Mouse (Mus musculus): ENCODE results near the gene Nap1l4. TPM values are rescaled to one million over a fixed set of nuclear protein-coding genes. Genes with fewer than 3 reads are reported as not detected.
A peak's percentile ranks its signal among the peaks of the same experiment; 100 is the strongest.

The Nap1l4 gene
- polyA plus RNA-seq, 1 experiment, result 50.0 TPM

- TF ChIP-seq CTCF (IDR thresholded peaks at IDR 0.05; ENCODE audit: extremely low read depth, insufficient read depth, insufficient read length, insufficient replicate concordance) (no peak), POLR2A (IDR thresholded peaks at IDR 0.05; ENCODE audit: low read depth, low read length) (no peak)
- no peak for DNase-seq (ENCODE audit: low read depth in 1 of 2, low spot score in 2 of 2)
- 71% methylated on average over 6 of the region's 6 CpGs for WGBS
- no peak overlapping the region for H3K4me3 ChIP-seq (ENCODE audit: extremely low read depth, insufficient read depth, insufficient read length)
- H3K36me3 ChIP-seq (ENCODE audit: control insufficient read depth, insufficient read depth, low read length), result no peaks in the 10 kb centered on the region
- H3K4me1 ChIP-seq (ENCODE audit: control insufficient read depth, insufficient read depth, insufficient read length), result no peaks in the 10 kb centered on the region
- no peak overlapping the region for H3K27ac ChIP-seq (ENCODE audit: insufficient read depth, low read length)
- H3K27me3 ChIP-seq (ENCODE audit: control insufficient read depth, insufficient read depth, low read length), result no peaks in the 10 kb centered on the region
These were observed 66.4 kb downstream of the Nap1l4 start for GRCm38 (mm10) chr7:143482541-143482940.

GRCm38 (mm10) chr7:143481806-143482387, 67.0 kb downstream of the Nap1l4 start:
- no peaks in the 10 kb centered on the region for H3K4me1 ChIP-seq (ENCODE audit: control insufficient read depth, insufficient read depth, insufficient read length)
- H3K27me3 ChIP-seq (ENCODE audit: control insufficient read depth, insufficient read depth, low read length), result no peaks in the 10 kb centered on the region

GRCm38 (mm10) chr7:143480498-143480897, 68.4 kb downstream of the Nap1l4 start:
- peak; percentile 69 for TF ChIP-seq CTCF (IDR thresholded peaks at IDR 0.05; ENCODE audit: extremely low read depth, insufficient read depth, insufficient read length, insufficient replicate concordance)
- no peak for TF ChIP-seq POLR2A (IDR thresholded peaks at IDR 0.05; ENCODE audit: low read depth, low read length)
- H3K4me3 ChIP-seq (ENCODE audit: extremely low read depth, insufficient read depth, insufficient read length), result no peak overlapping the region
- H3K27me3 ChIP-seq (ENCODE audit: control insufficient read depth, insufficient read depth, low read length), result no peaks in the 10 kb centered on the region
- DNase-seq (ENCODE audit: low read depth in 1 of 2, low spot score in 2 of 2), result peak in 1 of 2 experiments; percentile 31
- no peak overlapping the region for H3K27ac ChIP-seq (ENCODE audit: insufficient read depth, low read length)
- no peaks in the 10 kb centered on the region for H3K4me1 ChIP-seq (ENCODE audit: control insufficient read depth, insufficient read depth, insufficient read length)
- H3K36me3 ChIP-seq (ENCODE audit: control insufficient read depth, insufficient read depth, low read length), result no peaks in the 10 kb centered on the region
- 30% methylated on average over 13 of the region's 13 CpGs for WGBS

More at GRCm38 (mm10) chr7:143481806-143482387, 67.0 kb downstream of the Nap1l4 start:
- 79% methylated on average over 5 of the region's 5 CpGs for WGBS
- no peak for DNase-seq (ENCODE audit: low read depth in 1 of 2, low spot score in 2 of 2)
- Histone ChIP-seq H3K4me3 (ENCODE audit: extremely low read depth, insufficient read depth, insufficient read length) (no peak overlapping the region), H3K36me3 (ENCODE audit: control insufficient read depth, insufficient read depth, low read length) (no peaks in the 10 kb centered on the region), H3K27ac (ENCODE audit: insufficient read depth, low read length) (no peak overlapping the region)
- no peak for TF ChIP-seq CTCF (IDR thresholded peaks at IDR 0.05; ENCODE audit: extremely low read depth, insufficient read depth, insufficient read length, insufficient replicate concordance)
- TF ChIP-seq POLR2A (IDR thresholded peaks at IDR 0.05; ENCODE audit: low read depth, low read length), result no peak

- Histone ChIP-seq H3K27me3 (ENCODE audit: control insufficient read depth, insufficient read depth, low read length) (no peaks in the 10 kb centered on the region), H3K4me1 (ENCODE audit: control insufficient read depth, insufficient read depth, insufficient read length) (no peaks in the 10 kb centered on the region; the same call in 1 of the 2 replicates), H3K27ac (ENCODE audit: insufficient read depth, low read length) (no peak overlapping the region), H3K36me3 (ENCODE audit: control insufficient read depth, insufficient read depth, low read length) (no peaks in the 10 kb centered on the region), H3K4me3 (ENCODE audit: extremely low read depth, insufficient read depth, insufficient read length) (no peak overlapping the region)
- no peak for DNase-seq (ENCODE audit: low read depth in 1 of 2, low spot score in 2 of 2)
- 89% methylated on average over 5 of the region's 5 CpGs for WGBS
- TF ChIP-seq POLR2A (IDR thresholded peaks at IDR 0.05; ENCODE audit: low read depth, low read length) (no peak), CTCF (IDR thresholded peaks at IDR 0.05; ENCODE audit: extremely low read depth, insufficient read depth, insufficient read length, insufficient replicate concordance) (no peak)
These were observed 71.1 kb downstream of the Nap1l4 start for GRCm38 (mm10) chr7:143477800-143478199.

- H3K27me3 ChIP-seq (ENCODE audit: control insufficient read depth, insufficient read depth, low read length), result no peaks in the 10 kb centered on the region
- DNase-seq (ENCODE audit: low read depth in 1 of 2, low spot score in 2 of 2), result no peak
- WGBS, result 81% methylated on average over 3 of the region's 3 CpGs
- H3K36me3 ChIP-seq (ENCODE audit: control insufficient read depth, insufficient read depth, low read length), result no peaks in the 10 kb centered on the region
- no peak overlapping the region for H3K27ac ChIP-seq (ENCODE audit: insufficient read depth, low read length)
- no peak for TF ChIP-seq POLR2A (IDR thresholded peaks at IDR 0.05; ENCODE audit: low read depth, low read length)
- TF ChIP-seq CTCF (IDR thresholded peaks at IDR 0.05; ENCODE audit: extremely low read depth, insufficient read depth, insufficient read length, insufficient replicate concordance), result no peak
- no peaks in the 10 kb centered on the region; the same call in 1 of the 2 replicates for H3K4me1 ChIP-seq (ENCODE audit: control insufficient read depth, insufficient read depth, insufficient read length)
- H3K4me3 ChIP-seq (ENCODE audit: extremely low read depth, insufficient read depth, insufficient read length), result no peak overlapping the region
These were observed 72.1 kb downstream of the Nap1l4 start for GRCm38 (mm10) chr7:143476702-143477335.

GRCm38 (mm10) chr7:143475876-143476275, 73.0 kb downstream of the Nap1l4 start:
- no peaks in the 10 kb centered on the region for H3K36me3 ChIP-seq (ENCODE audit: control insufficient read depth, insufficient read depth, low read length)
- no peak for TF ChIP-seq CTCF (IDR thresholded peaks at IDR 0.05; ENCODE audit: extremely low read depth, insufficient read depth, insufficient read length, insufficient replicate concordance)
- no peak for TF ChIP-seq POLR2A (IDR thresholded peaks at IDR 0.05; ENCODE audit: low read depth, low read length)
- no peaks in the 10 kb centered on the region for H3K27me3 ChIP-seq (ENCODE audit: control insufficient read depth, insufficient read depth, low read length)
- H3K4me3 ChIP-seq (ENCODE audit: extremely low read depth, insufficient read depth, insufficient read length), result no peak overlapping the region
- no peak for DNase-seq (ENCODE audit: low read depth in 1 of 2, low spot score in 2 of 2)
- no peaks in the 10 kb centered on the region; the same call in 1 of the 2 replicates for H3K4me1 ChIP-seq (ENCODE audit: control insufficient read depth, insufficient read depth, insufficient read length)
- WGBS, result 45% methylated on average over 11 of the region's 11 CpGs
- H3K27ac ChIP-seq (ENCODE audit: insufficient read depth, low read length), result no peak overlapping the region

- no peaks in the 10 kb centered on the region; the same call in 1 of the 2 replicates for H3K4me1 ChIP-seq (ENCODE audit: control insufficient read depth, insufficient read depth, insufficient read length)
- H3K4me3 ChIP-seq (ENCODE audit: extremely low read depth, insufficient read depth, insufficient read length), result no peak overlapping the region
- H3K27ac ChIP-seq (ENCODE audit: insufficient read depth, low read length), result no peak overlapping the region
- no peaks in the 10 kb centered on the region for H3K36me3 ChIP-seq (ENCODE audit: control insufficient read depth, insufficient read depth, low read length)
- no peak for TF ChIP-seq CTCF (IDR thresholded peaks at IDR 0.05; ENCODE audit: extremely low read depth, insufficient read depth, insufficient read length, insufficient replicate concordance)
- TF ChIP-seq POLR2A (IDR thresholded peaks at IDR 0.05; ENCODE audit: low read depth, low read length), result no peak
- no peak for DNase-seq (ENCODE audit: low read depth in 1 of 2, low spot score in 2 of 2)
- no peaks in the 10 kb centered on the region for H3K27me3 ChIP-seq (ENCODE audit: control insufficient read depth, insufficient read depth, low read length)
- 64% methylated on average over 10 of the region's 10 CpGs for WGBS
These were observed 74.1 kb downstream of the Nap1l4 start for GRCm38 (mm10) chr7:143474811-143475210.
